Mouse (Mus musculus) erythroid progenitor cell, adult 5-6 weeks (primary cell): ENCODE data around the gene Nrxn2. TPM values are rescaled to one million over a fixed set of nuclear protein-coding genes. Genes with fewer than 3 reads are reported as not detected.

Experiments
- ATAC-seq: replicated peaks from 2 replicates; pipeline ENCODE4 v1.8.0; 2016; ENCODE audit warnings: moderate number of reproducible peaks, mild to moderate bottlenecking, moderate TSS enrichment, inconsistent platforms; ENCODE audit not compliant: poor library complexity, low FRiP score, severe bottlenecking
- total RNA-seq, 2 experiments: library from RNA; stranded (forward) in 1 of 2; stranded (reverse) in 1 of 2; fragments of 150-400 nt in 1 of 2; fragments of 186-747, 209-891 nt in 1 of 2; gene quantifications; 2 replicates each; pipeline versions ENCODE4 v1.2.3 to v1.2.4; 2015 to 2017; ENCODE audit warnings: low replicate concordance in 2 of 2

Gene Nrxn2
- total RNA-seq, 2 experiments from 2014 or later: not detected

DNA sequence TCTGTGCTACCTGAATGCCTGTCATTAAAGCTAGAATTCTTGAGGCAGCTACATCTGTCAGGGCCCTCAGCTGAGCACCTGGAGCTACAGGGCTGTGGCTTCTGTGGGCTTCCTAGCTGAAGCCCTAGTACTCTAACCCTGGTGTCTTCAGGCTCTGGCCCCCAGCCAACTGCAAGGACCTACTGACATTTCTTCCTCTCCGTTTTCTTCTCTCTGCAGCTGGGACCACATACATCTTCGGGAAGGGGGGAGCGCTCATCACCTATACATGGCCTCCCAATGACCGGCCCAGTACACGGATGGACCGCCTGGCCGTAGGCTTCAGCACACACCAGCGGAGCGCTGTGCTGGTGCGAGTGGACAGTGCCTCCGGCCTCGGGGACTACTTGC is 86.1 kb downstream of the Nrxn2 start:
- no peak for ATAC-seq

DNA sequence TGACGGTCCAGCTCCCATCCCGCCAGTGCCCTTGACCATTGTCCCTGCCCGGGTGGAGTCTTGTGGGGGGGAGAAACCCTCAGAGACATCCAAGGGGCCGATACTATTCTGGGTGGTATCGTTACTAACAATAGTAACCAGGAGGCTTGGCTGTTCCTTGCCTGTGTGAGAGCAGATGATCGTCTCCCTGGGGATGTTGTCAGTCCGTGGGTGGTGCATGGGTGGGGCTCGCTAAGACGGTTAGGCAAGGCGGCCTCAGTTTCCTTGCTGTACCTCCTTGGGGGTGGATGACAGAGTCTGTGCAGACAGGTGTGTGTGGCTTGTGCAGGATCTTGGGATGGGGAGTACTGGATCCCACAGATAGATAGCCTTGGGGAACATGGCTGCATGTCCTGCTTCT is 88.9 kb downstream of the Nrxn2 start:
- no peak for ATAC-seq

- ATAC-seq: no peak
These were observed 91.3 kb downstream of the Nrxn2 start for GRCm38 (mm10) chr19:6509881-6510280.

- no peak for ATAC-seq
These were observed 92.0 kb downstream of the Nrxn2 start for GRCm38 (mm10) chr19:6510546-6510945.

DNA sequence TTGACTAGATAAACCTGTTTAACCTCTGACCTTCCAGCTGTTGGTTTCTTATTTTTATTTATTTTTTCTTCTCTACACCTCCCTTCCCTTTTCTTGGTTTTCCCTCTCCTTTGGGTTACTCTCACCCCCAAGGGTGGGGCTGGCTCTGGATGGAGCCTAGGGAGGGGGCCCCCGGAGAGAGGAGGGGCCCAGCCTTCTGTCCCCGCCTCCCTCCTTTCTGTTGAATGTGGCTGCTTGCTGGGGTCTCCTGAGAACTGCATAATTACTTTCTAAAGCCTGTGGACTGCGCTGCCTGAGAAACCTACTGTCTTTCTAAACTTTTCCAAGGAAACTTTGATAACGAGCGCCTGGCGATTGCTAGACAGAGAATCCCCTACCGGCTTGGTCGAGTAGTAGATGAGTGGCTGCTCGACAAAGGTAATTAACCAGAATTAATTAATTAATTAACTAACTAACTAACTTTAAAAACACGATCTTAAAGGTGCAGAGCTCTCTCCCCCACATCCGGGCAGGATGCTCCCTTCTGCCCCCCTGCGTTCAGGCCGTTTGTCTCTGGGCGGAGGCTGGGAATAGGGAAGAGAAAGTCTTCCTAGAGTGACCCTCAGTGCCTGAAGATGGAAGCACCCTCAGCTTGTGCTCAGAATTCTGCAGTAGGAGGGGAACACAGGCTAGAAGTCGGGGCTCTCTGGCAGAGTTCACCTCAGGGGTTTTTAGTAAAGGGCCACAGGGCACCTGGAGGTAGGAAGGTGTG is 95.0 kb downstream of the Nrxn2 start:
- no peak for ATAC-seq

DNA sequence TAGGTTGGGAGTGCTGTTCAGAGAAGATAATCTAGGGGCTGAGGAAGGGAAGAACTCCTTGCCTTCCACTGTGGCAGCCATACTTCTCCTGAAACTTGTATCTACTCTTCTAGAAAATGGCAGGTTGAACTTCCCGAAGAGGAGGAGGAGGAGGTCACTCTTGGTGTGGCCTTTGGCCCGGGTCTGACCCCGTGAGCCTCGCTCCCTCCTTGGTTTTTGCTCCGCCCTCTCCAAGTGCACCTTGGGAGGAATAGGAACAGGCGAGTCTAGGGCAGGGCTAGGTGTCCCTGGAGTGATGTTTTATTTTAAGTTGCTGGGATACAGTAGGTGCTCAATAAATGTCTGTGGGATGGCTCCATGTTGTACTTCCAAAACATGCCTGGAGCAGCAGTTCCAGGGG is 96.4 kb downstream of the Nrxn2 start:
- ATAC-seq: no peak

DNA sequence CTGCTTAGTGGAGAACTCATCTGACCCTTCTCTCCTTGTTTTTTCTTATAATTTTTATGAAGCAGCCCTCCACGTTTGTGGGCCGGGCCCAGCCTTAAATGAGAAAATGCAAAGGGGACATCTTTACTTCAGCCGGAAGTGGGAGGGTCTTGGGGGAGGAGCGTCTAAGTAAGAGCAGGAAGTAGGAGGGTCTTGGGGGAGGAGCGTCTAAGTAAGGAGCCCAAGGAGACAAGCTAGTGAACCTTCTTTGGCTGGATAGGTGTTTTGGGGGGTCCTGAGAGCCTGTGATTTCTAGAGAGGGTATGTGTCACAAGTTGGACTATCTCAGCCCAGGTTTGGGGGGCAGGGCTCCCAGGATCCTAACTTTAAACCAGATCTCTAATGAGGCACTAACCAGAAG is 96.9 kb downstream of the Nrxn2 start:
- no peak for ATAC-seq

DNA sequence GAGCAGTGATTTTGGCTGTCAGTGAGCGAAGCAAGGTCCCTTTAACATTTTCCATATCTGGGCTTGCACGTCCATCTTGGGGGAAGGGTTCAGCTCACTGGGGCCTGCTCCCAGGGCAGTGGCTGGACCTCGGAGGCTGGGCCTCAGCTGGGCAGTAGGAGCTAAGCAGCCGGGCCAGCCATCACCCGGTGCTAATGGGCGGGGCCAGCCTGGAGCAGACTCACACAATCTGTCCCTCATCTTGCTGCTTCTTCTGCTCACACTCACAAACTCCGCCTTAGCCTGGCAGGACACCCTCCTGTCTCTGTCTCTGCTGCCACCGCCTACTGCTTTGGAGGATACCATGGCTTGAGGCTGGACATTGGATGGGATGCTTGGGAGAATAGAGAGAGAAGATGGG is 97.6 kb downstream of the Nrxn2 start:
- ATAC-seq: no peak

DNA sequence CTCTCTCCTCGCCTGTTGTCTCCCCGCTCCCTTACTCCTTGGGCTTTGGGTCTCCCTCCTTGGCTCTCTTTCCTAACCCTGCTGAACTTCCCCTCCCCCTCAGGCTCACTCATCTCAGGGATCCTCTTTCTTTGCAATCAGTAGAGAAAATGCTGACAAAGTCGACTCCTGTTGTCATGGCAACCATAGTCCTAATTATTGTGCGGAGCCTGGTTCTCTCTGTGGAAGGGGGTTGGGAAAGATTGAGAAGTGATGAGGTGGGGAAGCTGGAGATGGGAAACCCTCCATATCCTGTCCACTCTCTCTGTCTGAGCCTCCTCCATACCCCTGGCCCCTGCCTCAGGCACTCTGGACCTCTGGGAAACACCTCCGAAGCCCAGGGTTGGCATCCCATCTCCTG is 100.1 kb downstream of the Nrxn2 start:
- no peak for ATAC-seq

- no peak for ATAC-seq
These were observed 101.0 kb downstream of the Nrxn2 start for GRCm38 (mm10) chr19:6519483-6519882.

GRCm38 (mm10) chr19:6521630-6522029 is 103.1 kb downstream of the Nrxn2 start:
- no peak for ATAC-seq

DNA sequence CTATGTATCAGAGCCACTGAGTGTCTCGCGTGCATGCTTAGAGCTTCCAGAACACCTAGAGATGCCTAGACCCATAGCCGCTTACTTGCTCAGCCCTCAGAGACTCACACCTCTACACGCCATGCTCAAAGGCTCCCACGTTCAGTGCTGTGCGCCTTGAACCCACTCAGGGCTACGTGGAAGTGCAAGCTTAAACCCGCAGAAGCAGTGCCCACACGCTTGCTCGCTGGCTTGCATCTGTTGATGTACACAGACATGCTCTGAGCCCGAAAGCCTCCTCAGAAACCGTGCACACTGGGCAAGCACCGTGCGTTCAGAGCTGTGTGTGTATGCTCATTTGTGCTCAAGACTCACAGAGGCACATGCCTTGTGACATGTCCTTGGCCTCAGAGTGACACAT is 103.8 kb downstream of the Nrxn2 start:
- ATAC-seq: no peak

DNA sequence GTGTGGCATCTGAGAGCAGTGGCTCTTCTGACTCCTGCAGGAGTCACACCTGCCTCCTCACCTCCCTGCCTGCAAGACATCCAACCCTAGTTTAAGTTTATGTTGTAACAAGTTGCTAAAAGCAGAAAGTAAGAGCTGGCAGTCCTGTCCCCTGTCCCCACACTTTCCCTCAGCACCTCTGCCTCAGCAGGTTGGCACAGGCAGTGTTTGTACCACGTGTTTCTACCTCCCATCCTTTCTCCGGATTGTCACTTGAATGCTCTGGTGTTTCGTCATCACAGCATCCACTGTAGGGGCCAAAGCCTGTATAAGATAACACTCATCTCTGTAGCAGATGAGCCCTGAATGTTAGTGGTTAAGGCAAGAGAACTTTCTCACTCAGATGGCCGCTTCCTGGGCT is 106.5 kb downstream of the Nrxn2 start:
- ATAC-seq: no peak

DNA sequence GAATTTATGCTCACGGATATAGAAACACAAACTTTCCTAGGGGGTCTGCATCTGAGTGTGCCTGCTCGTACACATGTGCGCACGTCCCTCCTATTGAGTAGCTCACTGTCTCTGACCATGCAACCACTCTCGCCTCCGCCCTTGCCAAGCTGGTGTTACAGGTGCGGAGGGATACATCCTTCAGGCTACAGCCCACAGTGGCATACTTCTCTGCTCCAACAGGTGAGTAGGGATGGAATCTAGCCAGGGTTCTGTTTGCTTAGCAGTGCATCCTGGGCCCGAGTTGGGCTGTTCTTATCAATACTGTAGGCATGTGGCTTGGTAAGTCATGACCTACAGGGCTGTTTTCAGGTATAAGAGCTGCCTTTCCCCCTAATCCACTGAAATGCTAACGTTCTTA is 107.5 kb downstream of the Nrxn2 start:
- no peak for ATAC-seq

- ATAC-seq: no peak
These were observed 108.9 kb downstream of the Nrxn2 start for GRCm38 (mm10) chr19:6527439-6527838.

DNA sequence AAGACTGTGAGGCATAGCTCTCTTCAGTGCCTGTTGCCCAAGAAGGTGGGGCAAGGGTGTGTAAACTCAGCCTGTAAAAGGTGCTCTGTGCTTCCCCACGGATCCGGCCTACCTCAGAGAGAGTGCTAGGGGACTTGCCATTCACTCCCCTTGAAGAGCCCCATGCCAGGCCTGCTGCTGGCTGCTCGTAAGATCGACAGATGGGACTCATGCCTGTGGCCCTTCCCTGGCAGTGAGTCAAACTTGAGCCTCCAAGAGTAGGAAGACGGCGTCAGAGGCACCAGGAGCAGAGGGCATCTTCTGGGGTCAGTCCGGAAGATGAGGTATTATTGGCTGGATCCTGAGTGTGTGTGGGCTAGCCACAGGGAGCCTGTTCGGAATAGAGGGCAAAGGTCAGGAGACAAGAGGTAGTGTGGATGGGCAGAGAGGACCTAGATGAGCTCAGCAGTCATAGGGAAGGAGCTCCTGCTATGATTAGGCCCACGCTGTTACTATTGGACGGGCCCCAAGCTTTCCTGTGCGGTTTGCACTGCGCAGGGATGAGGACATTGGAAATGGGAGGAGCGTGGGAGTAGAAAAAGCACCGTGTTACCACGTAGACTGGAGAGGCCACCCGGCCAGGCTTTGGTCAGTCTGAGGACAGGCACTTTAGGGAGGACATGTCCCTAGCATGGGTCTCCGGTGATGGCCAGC is 109.5 kb downstream of the Nrxn2 start:
- no peak for ATAC-seq

- no peak for ATAC-seq
These were observed 110.9 kb downstream of the Nrxn2 start for GRCm38 (mm10) chr19:6529265-6529985.

DNA sequence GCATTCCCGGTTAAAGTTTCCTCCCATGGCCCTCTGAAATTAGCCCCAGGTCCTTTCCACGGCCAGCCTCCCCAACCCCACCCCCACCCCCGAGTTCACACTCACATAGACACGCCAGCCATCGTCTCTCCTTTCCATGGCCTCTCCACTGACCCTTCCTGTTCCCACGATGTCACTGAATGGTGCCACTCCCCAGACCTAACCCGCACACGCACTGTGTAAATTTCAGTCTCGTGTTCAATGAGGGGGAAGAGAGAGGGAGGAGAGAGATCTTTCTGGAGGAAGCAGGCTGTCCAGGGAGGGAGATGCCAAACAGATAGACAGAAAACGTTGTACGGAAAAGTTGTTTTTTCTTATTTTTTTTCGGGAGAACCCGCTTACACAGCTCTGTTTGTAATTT is 111.8 kb downstream of the Nrxn2 start:
- ATAC-seq: no peak

DNA sequence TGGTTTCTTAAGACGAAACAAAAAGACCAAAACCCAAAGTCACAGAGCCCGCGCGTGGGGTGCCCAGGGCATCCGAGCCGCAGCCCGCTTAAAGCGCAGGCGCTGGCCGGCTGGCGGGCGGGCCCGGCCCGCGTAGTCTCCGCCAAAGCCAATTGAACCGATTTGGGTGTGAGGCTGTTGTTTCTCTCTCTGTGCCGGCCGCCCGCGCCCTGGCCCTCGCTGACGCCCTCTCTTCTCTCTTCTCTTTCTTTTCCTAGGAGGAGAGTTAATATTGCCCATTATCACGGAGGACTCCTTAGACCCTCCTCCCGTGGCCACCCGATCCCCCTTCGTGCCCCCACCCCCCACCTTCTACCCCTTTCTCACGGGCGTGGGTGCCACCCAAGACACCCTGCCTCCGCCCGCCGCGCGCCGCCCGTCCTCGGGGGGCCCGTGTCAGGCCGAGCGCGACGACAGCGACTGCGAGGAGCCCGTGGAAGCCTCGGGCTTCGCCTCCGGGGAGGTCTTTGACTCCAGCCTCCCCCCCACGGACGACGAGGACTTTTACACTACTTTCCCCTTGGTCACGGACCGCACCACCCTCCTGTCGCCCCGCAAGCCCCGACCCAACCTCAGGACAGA is 112.6 kb downstream of the Nrxn2 start:
- ATAC-seq: no peak

- ATAC-seq: no peak
These were observed 113.4 kb downstream of the Nrxn2 start for GRCm38 (mm10) chr19:6531832-6532471.
